Mouse (Mus musculus): ENCODE results near the gene Tmem131. TPM values are rescaled to one million over a fixed set of nuclear protein-coding genes. Genes with fewer than 3 reads are reported as not detected.

Tmem131 gene
- polyA plus RNA-seq, 1 experiment from 2014 or later, result 6.5 TPM

DNA sequence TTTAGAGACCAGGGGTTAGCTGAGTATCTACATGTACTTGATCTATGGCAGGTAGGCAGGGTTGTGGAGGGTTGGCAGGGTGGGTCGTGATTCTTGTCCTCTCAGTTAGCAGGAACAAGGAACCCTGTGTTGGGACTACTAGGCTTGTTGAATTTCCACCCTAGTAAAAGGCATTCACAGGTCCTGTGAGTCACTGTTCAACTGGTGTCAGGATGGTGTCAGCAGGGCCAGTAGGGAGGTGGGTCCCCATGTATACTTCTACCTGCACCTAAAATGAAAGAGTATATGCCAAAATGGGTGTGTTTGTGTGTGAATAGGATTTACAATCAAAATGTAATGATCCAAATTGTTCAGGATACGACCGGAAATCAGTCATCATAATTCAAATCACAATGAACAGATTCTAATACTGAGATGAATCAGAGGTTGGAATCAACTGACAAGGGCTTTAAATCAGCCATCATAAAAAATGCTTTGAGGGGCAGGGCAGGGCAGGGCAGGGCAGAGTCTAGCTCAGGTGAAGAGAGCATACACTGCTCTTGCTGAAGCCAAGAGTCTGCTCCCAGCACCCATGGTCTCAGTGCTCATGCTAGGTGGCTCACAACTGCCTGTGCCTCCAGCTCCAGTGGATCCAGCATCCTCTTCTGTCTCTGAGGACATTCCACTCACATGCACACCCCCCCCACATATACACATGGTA lies 27.6 kb upstream of the Tmem131 start:
- no peak for ATAC-seq (ENCODE audit: extremely low read depth, insufficient number of reproducible peaks, low FRiP score, low TSS enrichment)
- no peak overlapping the region for H3K9ac ChIP-seq
- 79% methylated on average over 3 of the region's 3 CpGs for WGBS

DNA sequence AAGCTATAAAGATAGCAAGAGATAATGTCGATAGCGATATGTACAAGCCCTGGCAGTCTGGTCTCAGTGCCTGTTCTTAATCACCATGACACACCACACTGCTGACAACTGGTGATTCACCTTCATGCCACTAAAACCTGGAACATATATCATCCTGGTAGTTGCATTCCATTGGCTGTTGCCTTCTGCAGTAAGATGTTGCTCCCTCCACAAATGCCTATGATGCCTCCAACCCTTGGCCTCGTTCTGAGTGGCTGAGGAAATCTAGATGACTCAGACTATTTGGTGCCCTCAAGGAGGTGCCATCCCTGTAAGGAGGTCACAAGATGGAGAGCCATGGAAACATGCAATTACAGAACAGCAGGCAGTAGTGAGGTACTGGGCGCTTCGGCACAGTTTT lies 22.4 kb upstream of the Tmem131 start:
- WGBS, result 66% methylated on average over 5 of the region's 5 CpGs
- Histone ChIP-seq H3K4me3 (no peak overlapping the region), H3K36me3 (no peaks in the 10 kb centered on the region), H3K27me3 (replicated peaks) (no peaks in the 10 kb centered on the region), H3K4me1 (no peaks in the 10 kb centered on the region), H3K9me3 (no peaks in the 10 kb centered on the region), H3K9ac (no peak overlapping the region), H3K4me2 (no peak overlapping the region), H3K27ac (replicated peaks) (no peak overlapping the region)
- ATAC-seq (ENCODE audit: extremely low read depth, insufficient number of reproducible peaks, low FRiP score, low TSS enrichment), result no peak

More for the DNA sequence above, 27.6 kb upstream of the Tmem131 start:
- no peaks in the 10 kb centered on the region for H3K36me3 ChIP-seq
- no peak overlapping the region for H3K4me2 ChIP-seq
- H3K27me3 ChIP-seq (replicated peaks), result no peaks in the 10 kb centered on the region
- H3K9me3 ChIP-seq, result peaks cover 13% of the 10 kb centered on the region
- no peak overlapping the region for H3K4me3 ChIP-seq
- H3K4me1 ChIP-seq, result no peaks in the 10 kb centered on the region
- H3K27ac ChIP-seq (replicated peaks), result no peak overlapping the region

DNA sequence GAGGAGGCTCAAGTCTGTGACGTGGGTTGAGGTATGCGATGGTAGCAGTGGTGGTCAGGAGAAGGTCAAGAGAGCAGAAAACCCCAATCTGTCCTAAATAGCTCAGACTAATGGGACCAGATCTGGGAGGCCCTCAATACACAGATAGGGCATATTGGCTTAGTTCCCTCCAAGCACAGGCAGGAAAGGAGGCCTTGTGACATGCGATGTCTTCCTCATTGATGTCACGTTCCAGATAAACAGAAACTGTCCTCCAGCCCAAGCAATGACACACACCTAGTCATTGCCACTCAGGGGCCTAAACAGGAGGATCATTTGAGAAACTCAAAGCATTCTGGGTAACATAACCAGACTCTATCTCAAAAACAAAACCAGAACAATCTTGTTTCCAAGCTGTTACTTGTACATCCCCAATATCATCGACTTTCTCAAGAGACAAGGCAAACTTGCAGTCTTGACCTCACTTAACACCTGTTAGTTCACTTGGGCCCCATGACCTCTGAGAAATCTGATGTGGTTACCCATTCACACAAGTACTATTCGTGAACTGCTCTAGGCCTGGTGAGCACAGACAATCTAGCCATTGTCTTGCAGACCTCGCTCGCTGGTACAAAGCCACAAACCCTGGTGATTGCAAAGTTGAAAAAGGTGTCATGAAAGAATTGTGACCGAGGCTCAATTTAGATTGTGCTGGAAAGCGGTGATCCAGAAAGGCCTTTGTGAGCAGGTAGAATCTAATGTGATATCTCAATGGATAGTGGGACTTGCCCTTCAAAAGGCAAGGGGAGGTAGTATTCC lies 19.1 kb upstream of the Tmem131 start:
- H3K4me1 ChIP-seq, result no peaks in the 10 kb centered on the region
- no peaks in the 10 kb centered on the region for H3K27me3 ChIP-seq (replicated peaks)
- H3K36me3 ChIP-seq, result no peaks in the 10 kb centered on the region
- no peak for ATAC-seq (ENCODE audit: extremely low read depth, insufficient number of reproducible peaks, low FRiP score, low TSS enrichment)
- H3K4me3 ChIP-seq, result no peak overlapping the region
- no peak overlapping the region for H3K4me2 ChIP-seq
- no peaks in the 10 kb centered on the region for H3K9me3 ChIP-seq
- H3K9ac ChIP-seq, result no peak overlapping the region
- H3K27ac ChIP-seq (replicated peaks), result no peak overlapping the region
- WGBS, result 81% methylated on average over 10 of the region's 10 CpGs

DNA sequence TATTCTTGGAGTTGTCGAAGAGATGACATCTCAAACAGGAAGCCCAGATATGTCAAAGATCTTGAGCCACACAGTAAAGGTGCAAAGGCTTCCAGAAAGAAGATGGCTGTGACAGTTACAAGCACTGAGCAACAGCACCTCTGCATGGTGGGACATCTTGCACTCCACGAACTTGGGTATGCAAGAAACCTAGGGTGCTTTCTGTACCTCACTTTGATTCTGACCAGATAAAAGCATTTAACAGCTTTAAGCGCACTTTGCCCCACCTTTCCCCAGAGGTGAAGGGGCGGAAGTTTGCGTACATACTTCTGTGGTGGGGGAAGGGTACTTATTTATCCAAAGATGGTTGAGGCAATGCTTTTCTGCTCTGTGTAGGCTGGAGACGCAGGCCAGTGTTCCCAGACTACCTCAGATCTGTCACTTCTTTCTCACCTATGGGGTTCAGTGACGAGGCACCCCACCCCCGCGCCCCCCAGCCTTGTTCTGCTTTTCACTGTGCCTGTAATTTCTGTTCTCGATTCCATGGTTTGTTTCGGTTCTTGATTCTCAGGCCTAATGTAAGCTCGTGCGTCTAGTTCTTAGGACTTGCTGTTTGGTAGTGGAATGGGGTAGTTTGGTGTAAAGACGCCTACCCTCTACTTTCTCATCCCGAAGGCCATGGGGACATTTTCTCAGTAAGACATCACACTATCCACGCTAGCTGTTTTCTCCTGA lies 17.2 kb upstream of the Tmem131 start:
- no peaks in the 10 kb centered on the region for H3K9me3 ChIP-seq
- no peak overlapping the region for H3K27ac ChIP-seq (replicated peaks)
- H3K36me3 ChIP-seq, result no peaks in the 10 kb centered on the region
- ATAC-seq (ENCODE audit: extremely low read depth, insufficient number of reproducible peaks, low FRiP score, low TSS enrichment), result no peak
- 74% methylated on average over 16 of the region's 16 CpGs for WGBS
- no peak overlapping the region for H3K9ac ChIP-seq
- no peak overlapping the region for H3K4me2 ChIP-seq
- no peaks in the 10 kb centered on the region for H3K27me3 ChIP-seq (replicated peaks)
- H3K4me3 ChIP-seq, result no peak overlapping the region
- H3K4me1 ChIP-seq, result no peaks in the 10 kb centered on the region

DNA sequence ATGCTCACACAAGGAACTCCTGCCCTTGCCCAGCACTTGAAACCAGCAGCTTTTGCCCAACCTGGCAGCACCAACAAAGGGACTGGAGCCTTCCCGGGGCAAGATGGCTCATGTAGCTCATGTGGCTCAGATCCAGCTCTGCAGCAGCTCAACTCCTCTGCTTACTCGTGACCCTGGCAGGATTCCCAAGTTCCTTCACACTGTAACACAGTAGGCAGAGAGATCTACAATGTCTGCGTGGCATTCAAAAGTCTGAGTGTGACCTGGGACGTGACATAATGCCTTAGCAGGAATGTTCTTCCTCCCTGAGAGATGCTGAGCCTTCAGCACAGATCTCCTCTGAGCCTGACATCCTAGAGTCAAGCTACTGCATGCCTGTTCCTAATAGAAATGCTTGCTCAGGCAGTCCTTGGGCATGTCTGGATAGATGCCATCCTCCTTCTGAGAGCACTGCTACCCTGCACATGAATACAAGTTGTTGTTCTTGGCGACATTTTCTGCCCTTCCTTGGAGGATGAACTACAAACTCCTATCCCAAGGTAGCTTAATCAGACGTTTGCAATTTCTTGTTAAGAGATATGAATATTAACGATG lies 6.2 kb upstream of the Tmem131 start:
- H3K4me3 ChIP-seq, result no peak overlapping the region

DNA sequence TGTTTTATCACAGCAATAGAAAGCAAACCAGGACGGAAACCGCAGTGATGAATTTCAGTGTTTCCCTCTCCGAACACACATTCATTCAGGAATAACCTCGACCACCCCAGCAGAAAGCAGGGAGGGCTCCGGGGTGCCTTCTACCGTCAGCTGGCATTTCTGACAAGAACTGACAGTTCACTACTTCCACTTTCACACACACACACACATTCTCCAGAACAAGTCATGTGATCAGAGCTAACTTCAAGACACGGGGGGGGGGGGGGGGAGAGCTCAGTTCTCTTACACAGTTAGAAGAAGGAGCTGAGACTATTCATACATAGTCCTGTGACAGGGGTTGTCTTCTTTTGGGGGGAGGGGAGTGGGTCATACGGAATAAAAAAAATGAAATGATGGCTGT lies 4.0 kb upstream of the Tmem131 start:
- Histone ChIP-seq H3K9ac (no peak overlapping the region), H3K27me3 (replicated peaks) (no peaks in the 10 kb centered on the region), H3K27ac (replicated peaks) (no peak overlapping the region), H3K9me3 (no peaks in the 10 kb centered on the region), H3K4me3 (no peak overlapping the region), H3K4me1 (no peaks in the 10 kb centered on the region), H3K4me2 (no peak overlapping the region), H3K36me3 (no peaks in the 10 kb centered on the region)
- WGBS, result 84% methylated on average over 7 of the region's 8 CpGs
- ATAC-seq (ENCODE audit: extremely low read depth, insufficient number of reproducible peaks, low FRiP score, low TSS enrichment), result no peak

More for the DNA sequence above, 6.2 kb upstream of the Tmem131 start:
- H3K9ac ChIP-seq, result no peak overlapping the region
- WGBS, result 56% methylated on average over 7 of the region's 7 CpGs
- no peak overlapping the region for H3K4me2 ChIP-seq
- ATAC-seq (ENCODE audit: extremely low read depth, insufficient number of reproducible peaks, low FRiP score, low TSS enrichment), result no peak
- H3K27me3 ChIP-seq (replicated peaks), result no peaks in the 10 kb centered on the region
- H3K36me3 ChIP-seq, result no peaks in the 10 kb centered on the region
- H3K27ac ChIP-seq (replicated peaks), result no peak overlapping the region
- no peaks in the 10 kb centered on the region for H3K9me3 ChIP-seq
- no peaks in the 10 kb centered on the region for H3K4me1 ChIP-seq

DNA sequence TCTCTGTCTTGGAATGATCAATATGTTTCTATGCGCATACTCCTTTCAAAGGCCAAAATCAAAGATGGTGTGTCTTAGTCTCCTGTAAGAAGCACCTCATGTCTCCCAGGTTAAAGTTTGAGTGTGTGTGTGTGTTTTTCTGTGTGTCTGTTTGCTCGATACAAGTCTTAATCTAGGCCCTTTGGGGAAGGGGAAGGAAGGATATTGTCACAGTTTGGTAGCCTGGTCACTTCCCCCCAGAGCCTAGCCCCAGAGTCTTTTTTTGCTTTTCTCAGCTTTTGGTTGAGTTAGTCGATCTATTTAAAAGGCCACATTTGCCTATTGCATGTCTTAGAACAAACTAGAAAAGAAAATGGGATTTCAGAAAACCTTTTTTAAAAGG lies 3.1 kb downstream of the Tmem131 start:
- WGBS, result 41% methylated on average over 3 of the region's 3 CpGs
- H3K27me3 ChIP-seq (replicated peaks), result no peaks in the 10 kb centered on the region
- H3K9ac ChIP-seq, result peak overlapping the region; percentile 100
- H3K36me3 ChIP-seq, result no peaks in the 10 kb centered on the region
- H3K9me3 ChIP-seq, result no peaks in the 10 kb centered on the region
- peak overlapping the region; percentile 78 for H3K4me2 ChIP-seq
- ATAC-seq (ENCODE audit: extremely low read depth, insufficient number of reproducible peaks, low FRiP score, low TSS enrichment), result no peak
- peak overlapping the region; percentile 90 for H3K27ac ChIP-seq (replicated peaks)
- H3K4me3 ChIP-seq, result peak overlapping the region; percentile 97
- peaks cover 28% of the 10 kb centered on the region for H3K4me1 ChIP-seq

DNA sequence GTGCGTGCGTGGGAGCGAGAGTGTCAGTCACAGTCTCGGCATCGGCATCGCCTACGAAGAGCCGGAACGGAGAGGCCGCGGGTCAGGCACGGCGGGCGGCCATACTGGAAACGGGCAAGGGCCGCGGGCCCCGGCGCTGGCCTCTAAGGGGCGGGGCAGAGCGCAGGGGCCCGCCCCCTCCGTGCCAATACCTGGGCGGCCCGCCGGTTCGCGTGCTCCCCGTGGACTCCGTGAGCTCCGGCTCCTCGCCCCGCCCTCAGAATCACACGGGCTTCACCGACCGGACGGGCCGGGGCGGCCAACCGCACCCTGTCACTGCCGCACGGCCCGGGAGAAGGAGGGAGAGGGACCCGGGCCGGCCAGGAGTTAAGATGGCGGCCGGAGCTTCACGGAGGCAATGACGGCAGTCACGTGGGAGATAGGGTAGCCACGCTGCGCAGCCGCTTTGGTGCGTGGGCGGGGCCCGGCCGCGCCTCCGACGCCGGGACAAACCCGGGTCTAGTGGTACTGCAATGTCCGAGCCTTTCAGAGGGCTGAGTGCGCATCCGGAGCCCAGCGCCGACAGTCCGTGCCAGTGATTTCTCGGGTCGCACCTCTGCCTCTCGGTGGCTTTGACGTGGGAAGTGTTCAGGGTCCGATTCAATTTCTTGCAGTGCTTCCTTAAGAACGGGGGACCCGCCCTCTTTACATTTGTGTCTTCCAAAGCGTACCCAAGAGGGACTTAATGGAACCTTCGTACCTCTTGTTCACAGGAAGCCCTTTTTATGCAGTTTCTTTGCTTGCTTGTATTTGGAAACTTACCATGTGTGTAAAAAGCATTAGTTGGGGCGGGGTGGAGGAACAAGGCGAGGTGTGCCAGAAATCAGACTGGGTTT lies 3.7 kb downstream of the Tmem131 start:
- WGBS, result under 1% methylated on average over 75 of the region's 79 CpGs
- Histone ChIP-seq H3K36me3 (no peaks in the 10 kb centered on the region), H3K9ac (peak overlapping the region; percentile 100), H3K27me3 (replicated peaks) (no peaks in the 10 kb centered on the region), H3K4me3 (peak overlapping the region; percentile 97), H3K4me2 (peak overlapping the region; percentile 78), H3K9me3 (no peaks in the 10 kb centered on the region), H3K27ac (replicated peaks) (peak overlapping the region; percentile 90), H3K4me1 (peaks cover 34% of the 10 kb centered on the region)
- peak; percentile 94 for ATAC-seq (ENCODE audit: extremely low read depth, insufficient number of reproducible peaks, low FRiP score, low TSS enrichment)

DNA sequence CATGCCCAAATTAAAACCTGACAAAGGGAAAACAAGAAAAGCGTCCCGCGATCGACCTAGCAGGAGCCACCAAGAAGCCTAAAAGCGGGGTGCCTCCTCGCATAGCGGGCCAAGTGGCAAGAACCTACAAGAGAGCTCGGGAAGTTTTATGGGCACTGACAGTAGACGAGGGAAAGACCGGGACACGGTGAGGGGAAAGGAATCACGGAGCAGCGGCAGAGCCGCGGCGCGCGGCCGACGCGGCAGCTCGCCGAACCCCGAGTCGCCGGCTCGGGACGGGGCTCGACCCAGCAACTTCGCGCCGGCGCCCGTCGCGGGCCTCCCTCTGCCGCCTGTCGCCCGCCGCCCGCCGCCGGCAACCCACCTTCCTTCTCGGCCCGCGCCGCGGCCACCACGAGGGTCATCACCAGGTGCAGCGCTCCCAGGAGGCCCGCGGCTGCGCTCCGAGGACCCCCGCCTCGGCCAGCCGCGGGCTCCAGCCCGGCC lies 4.6 kb downstream of the Tmem131 start:
- H3K4me2 ChIP-seq, result peak overlapping the region; percentile 78
- peak; percentile 16; the same call in 1 of the 2 replicates for ATAC-seq (ENCODE audit: extremely low read depth, insufficient number of reproducible peaks, low FRiP score, low TSS enrichment)
- peak overlapping the region; percentile 100 for H3K9ac ChIP-seq
- peak overlapping the region; percentile 90 for H3K27ac ChIP-seq (replicated peaks)
- no peaks in the 10 kb centered on the region for H3K36me3 ChIP-seq
- H3K27me3 ChIP-seq (replicated peaks), result no peaks in the 10 kb centered on the region
- WGBS, result 0% methylated on average over 46 of the region's 59 CpGs
- peaks cover 43% of the 10 kb centered on the region for H3K4me1 ChIP-seq
- H3K9me3 ChIP-seq, result no peaks in the 10 kb centered on the region
- H3K4me3 ChIP-seq, result peak overlapping the region; percentile 97

DNA sequence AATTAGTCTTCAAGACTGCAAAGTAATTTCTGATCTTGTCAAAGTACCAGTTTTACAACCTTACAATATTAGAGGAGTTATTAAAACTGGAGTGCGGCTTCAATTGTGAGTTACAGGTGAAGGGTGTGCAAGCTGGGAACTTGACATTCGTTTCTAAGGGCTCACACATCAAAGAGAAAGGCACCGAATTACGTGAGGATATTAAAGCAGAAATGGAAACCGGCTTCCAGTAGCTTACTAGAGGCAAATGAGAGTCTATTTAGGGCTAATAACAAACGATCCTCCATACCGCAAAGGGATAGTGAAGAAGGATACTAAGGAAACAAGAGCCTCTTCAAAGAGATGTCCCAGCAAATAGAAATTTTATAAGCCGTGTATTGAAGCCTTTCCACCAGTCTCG lies 5.1 kb downstream of the Tmem131 start:
- Histone ChIP-seq H3K4me3 (peak overlapping the region; percentile 97), H3K4me2 (peak overlapping the region; percentile 78), H3K4me1 (peaks cover 48% of the 10 kb centered on the region), H3K9ac (peak overlapping the region; percentile 100), H3K9me3 (no peaks in the 10 kb centered on the region), H3K36me3 (no peaks in the 10 kb centered on the region), H3K27me3 (replicated peaks) (no peaks in the 10 kb centered on the region), H3K27ac (replicated peaks) (peak overlapping the region; percentile 90; the same call in 1 of the 2 replicates)
- 4% methylated on average over 9 of the region's 9 CpGs for WGBS
- ATAC-seq (ENCODE audit: extremely low read depth, insufficient number of reproducible peaks, low FRiP score, low TSS enrichment), result no peak
